Mouse (Mus musculus) hindbrain, postnatal 0 days (tissue): ENCODE data around the gene A330070K13Rik. TPM values are rescaled to one million over a fixed set of nuclear protein-coding genes. Genes with fewer than 3 reads are reported as not detected.

Source experiments
- ATAC-seq: fragments of 200-750 bp; cut with Nextera tagmentation; 2 replicates; pipeline ENCODE4 v1.8.0; 2017; ENCODE audit warnings: mild to moderate bottlenecking, moderate TSS enrichment, moderate library complexity
- DNase-seq: peaks from one replicate; pipeline ENCODE4 v3.0.0-alpha.2; 2015; ENCODE audit warnings: low spot score
- H3K27ac ChIP-seq: fragments of 300-500 bp; sonication (generic); 2 replicates; pipeline ENCODE4 v1.5.1; 2014; ENCODE audit warnings: mild to moderate bottlenecking
- H3K27me3 ChIP-seq: fragments of 300-500 bp; sonication (generic); 2 replicates; pipeline ENCODE4 v1.6.1; 2014; ENCODE audit warnings: low read length, mixed read lengths; ENCODE audit not compliant: insufficient read depth
- H3K36me3 ChIP-seq: fragments of 300-500 bp; sonication (generic); 2 replicates; pipeline ENCODE4 v1.6.1; 2014; ENCODE audit warnings: low read length, mixed read lengths; ENCODE audit not compliant: insufficient read depth
- H3K4me1 ChIP-seq: fragments of 300-500 bp; sonication (generic); 2 replicates; pipeline ENCODE4 v1.6.1; 2014; ENCODE audit warnings: antibody characterized with exemption, low read length, mixed read lengths; ENCODE audit not compliant: insufficient read depth
- H3K4me2 ChIP-seq: fragments of 300-500 bp; sonication (generic); 2 replicates; pipeline ENCODE4 v1.6.1; 2014; ENCODE audit warnings: low read depth, mild to moderate bottlenecking, low read length, moderate library complexity, mixed read lengths
- H3K4me3 ChIP-seq: fragments of 300-500 bp; sonication (generic); 2 replicates; pipeline ENCODE4 v1.5.1; 2014; ENCODE audit warnings: low read length
- H3K9ac ChIP-seq: fragments of 300-500 bp; sonication (generic); replicated peaks from 2 replicates; pipeline ENCODE4 v1.6.1; 2014; ENCODE audit warnings: mild to moderate bottlenecking, low read length, moderate library complexity, mixed read lengths
- H3K9me3 ChIP-seq: fragments of 300-500 bp; sonication (generic); 2 replicates; pipeline ENCODE4 v1.6.1; 2016; ENCODE audit warnings: low read length, mixed read lengths
- CTCF ChIP-seq: IDR thresholded peaks from 2 replicates; pipeline ENCODE4 v1.5.1; 2016; ENCODE audit warnings: antibody characterized with exemption, control low read depth, low read depth
- WGBS: fragments of 180-500 bp; shearing (Covaris S2); extraction: QIAGEN DNeasy Blood & Tissue Kit; methylation state at CpG from one replicate; pipeline ENCODE4 v1.1.7; 2014; 5-methylcytosine and 5-hydroxymethylcytosine counted together
- polyA plus RNA-seq: library from polyadenylated mRNA; unstranded; fragments of >200 nt; fragmentation: Nextera tagmentation; extraction: Ambion mirVana; gene quantifications from 2 replicates; pipeline ENCODE4 v1.2.1, GENCODE M21; 2015
- total RNA-seq: library from RNA; depleted of rRNA; stranded (reverse); fragments of >200 nt; gene quantifications from 2 replicates; pipeline ENCODE4 v1.2.3, GENCODE M21; 2014; rRNA removed

Gene A330070K13Rik
- total and polyA plus RNA-seq, 2 experiments from 2014 or later, result 0.73 TPM; not detected in 1

DNA sequence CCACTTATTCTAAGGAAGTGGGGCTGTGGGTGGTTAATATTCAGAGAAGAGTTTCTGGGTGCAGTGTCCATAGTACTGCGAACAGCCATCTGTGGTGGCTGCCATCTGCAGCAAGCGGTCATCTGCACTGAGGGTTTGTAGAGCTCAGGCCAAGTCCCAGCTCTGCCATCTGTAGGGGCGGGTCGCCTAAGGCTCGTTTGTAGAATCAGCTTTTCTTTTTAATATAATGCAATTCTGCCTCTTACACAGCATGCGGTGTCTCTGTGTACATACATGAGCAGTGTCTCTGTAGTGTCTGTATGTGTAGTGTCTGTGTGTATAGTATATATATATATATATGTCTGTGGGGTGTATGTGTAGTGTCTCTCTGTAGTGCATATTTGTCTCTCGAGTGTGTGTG, 50.9 kb downstream of the A330070K13Rik start:
- peak; percentile 73 for DNase-seq
- H3K36me3 ChIP-seq, result 0 out of 2 replicates have a peak, but pooled peaks cover 14% of the 10 kb centered on the region
- peak; percentile 81 for ATAC-seq
- WGBS, result 48% methylated on average over 7 of the region's 7 CpGs
- no peaks in the 10 kb centered on the region for H3K4me1 ChIP-seq
- TF ChIP-seq CTCF, result no peak
- H3K4me2 ChIP-seq, result no peak overlapping the region
- H3K9me3 ChIP-seq, result no peaks in the 10 kb centered on the region
- no peak overlapping the region for H3K4me3 ChIP-seq
- H3K27ac ChIP-seq, result peak overlapping the region; percentile 36
- H3K9ac ChIP-seq, result no peak overlapping the region
- no peaks in the 10 kb centered on the region for H3K27me3 ChIP-seq

DNA sequence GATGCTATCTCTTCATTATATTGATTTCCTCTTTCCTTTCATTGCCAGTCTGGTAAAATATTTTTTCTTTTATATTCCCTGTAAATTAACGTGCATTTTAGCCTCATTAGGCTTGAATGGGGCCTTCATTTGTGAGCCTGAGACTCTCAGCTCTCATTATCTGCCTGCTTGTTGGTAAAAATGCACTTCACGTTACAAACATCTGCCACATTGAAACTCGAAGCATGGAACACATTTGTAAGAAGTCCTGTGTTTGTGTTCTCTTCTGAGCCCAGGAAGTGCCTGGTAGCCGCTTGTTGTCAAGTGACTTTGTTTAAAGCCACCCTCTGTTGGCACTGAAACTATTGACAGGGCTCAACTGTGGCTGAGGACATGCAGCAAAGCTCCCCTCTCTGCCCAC, 53.2 kb downstream of the A330070K13Rik start:
- no peak for TF ChIP-seq CTCF
- 39% methylated on average over 4 of the region's 4 CpGs for WGBS
- DNase-seq (peak; percentile 22), ATAC-seq (0 out of 2 replicates have a peak, but pooled peaks have one; percentile 16)
- H3K9ac ChIP-seq, result no peak overlapping the region
- 0 out of 2 replicates have a peak, but pooled peaks cover 11% of the 10 kb centered on the region for H3K36me3 ChIP-seq
- H3K4me2 ChIP-seq, result no peak overlapping the region
- no peaks in the 10 kb centered on the region for H3K9me3 ChIP-seq
- H3K4me3 ChIP-seq, result no peak overlapping the region
- 0 out of 2 replicates have a peak overlapping the region, but pooled peaks have one; percentile 16 for H3K27ac ChIP-seq
- no peaks in the 10 kb centered on the region for H3K27me3 ChIP-seq
- no peaks in the 10 kb centered on the region for H3K4me1 ChIP-seq

DNA sequence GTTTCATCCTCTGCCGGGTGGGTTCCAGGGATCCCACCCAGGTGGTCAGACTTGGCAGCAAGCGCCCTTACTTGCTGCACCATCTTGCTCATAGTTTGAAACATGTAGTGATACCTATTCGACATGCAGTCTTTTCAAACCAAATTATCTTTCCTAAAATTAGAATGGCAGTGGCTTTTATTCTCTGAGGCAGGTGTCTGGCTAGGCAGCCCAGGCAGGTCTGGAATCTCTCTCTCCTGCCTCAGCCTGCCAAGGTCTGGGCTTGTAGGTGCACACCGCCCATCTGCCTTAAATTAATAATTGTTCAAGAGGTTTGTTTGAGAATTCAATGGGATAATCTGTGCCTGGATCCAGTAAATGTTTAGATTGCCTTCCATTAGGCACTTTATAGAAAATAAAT, 53.6 kb downstream of the A330070K13Rik start:
- Histone ChIP-seq H3K4me3 (no peak overlapping the region), H3K9ac (no peak overlapping the region), H3K36me3 (0 out of 2 replicates have a peak, but pooled peaks cover 8% of the 10 kb centered on the region), H3K27me3 (no peaks in the 10 kb centered on the region), H3K4me2 (no peak overlapping the region), H3K27ac (no peak overlapping the region), H3K9me3 (no peaks in the 10 kb centered on the region), H3K4me1 (no peaks in the 10 kb centered on the region)
- ATAC-seq, result no peak
- no peak for DNase-seq
- WGBS, result 75% methylated on average over 4 of the region's 4 CpGs
- TF ChIP-seq CTCF, result no peak

DNA sequence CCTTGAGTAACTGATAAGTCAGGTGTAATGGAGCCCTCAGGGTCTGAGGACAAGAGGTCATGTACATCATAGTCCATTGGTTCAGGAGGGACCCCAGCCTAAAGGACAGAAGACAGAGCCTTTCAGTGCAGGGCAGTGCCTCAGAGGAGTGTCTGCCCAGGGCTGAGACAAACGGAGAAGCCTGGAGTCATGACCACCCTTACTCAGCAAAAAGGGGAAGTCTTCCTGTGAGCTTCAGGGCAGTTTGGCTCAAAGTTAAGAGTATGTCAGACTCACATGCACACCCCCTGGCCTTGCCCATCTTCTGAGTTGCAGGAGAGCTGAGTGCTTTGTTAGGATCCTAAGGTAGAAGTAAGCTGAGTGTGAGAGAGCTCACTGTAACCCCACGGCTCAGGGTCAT, 54.5 kb downstream of the A330070K13Rik start:
- H3K9ac ChIP-seq, result no peak overlapping the region
- no peak overlapping the region for H3K4me3 ChIP-seq
- H3K36me3 ChIP-seq, result no peaks in the 10 kb centered on the region
- TF ChIP-seq CTCF, result no peak
- H3K4me1 ChIP-seq, result no peaks in the 10 kb centered on the region
- H3K9me3 ChIP-seq, result no peaks in the 10 kb centered on the region
- no peak for ATAC-seq
- WGBS, result 84% methylated on average over 2 of the region's 2 CpGs
- H3K27me3 ChIP-seq, result no peaks in the 10 kb centered on the region
- H3K27ac ChIP-seq, result no peak overlapping the region
- DNase-seq, result no peak
- no peak overlapping the region for H3K4me2 ChIP-seq

Other genes starting within 250 kb of the A330070K13Rik start
- gene Kctd7, start 239.8 kb downstream of the A330070K13Rik start, total RNA-seq, result 20.8 and 31.7 TPM in 2 replicates
- 10.9 and 11.2 TPM in 2 replicates for gene Kctd7, start 239.8 kb downstream of the A330070K13Rik start, polyA plus RNA-seq
- 16.1 and 19.9 TPM in 2 replicates for gene Rabgef1, start 212.8 kb downstream of the A330070K13Rik start, total RNA-seq
- gene Rabgef1, start 212.8 kb downstream of the A330070K13Rik start, polyA plus RNA-seq, result 27.4 and 28.9 TPM in 2 replicates
- gene Tmem248, start 167.6 kb downstream of the A330070K13Rik start, total RNA-seq, result 37.1 and 51.2 TPM in 2 replicates
- gene Tmem248, start 167.6 kb downstream of the A330070K13Rik start, polyA plus RNA-seq, result 26.5 and 30.5 TPM in 2 replicates
- gene Sbds, start 129.1 kb downstream of the A330070K13Rik start, total RNA-seq, result 14.9 and 21.5 TPM in 2 replicates
- 52.3 and 57.2 TPM in 2 replicates for gene Sbds, start 129.1 kb downstream of the A330070K13Rik start, polyA plus RNA-seq
- 20.5 and 22.7 TPM in 2 replicates for gene Tyw1, start 129.0 kb downstream of the A330070K13Rik start, total RNA-seq
- 17.6 and 18.1 TPM in 2 replicates for gene Tyw1, start 129.0 kb downstream of the A330070K13Rik start, polyA plus RNA-seq
- 52.0 and 55.9 TPM in 2 replicates for gene Caln1, start 15.2 kb downstream of the A330070K13Rik start, total RNA-seq
- 55.0 and 55.4 TPM in 2 replicates for gene Caln1, start 15.2 kb downstream of the A330070K13Rik start, polyA plus RNA-seq